Mouse (Mus musculus) right cerebral cortex, postnatal 10 days (tissue): ENCODE results near the gene Cct8.
A peak's percentile ranks its signal among the peaks of the same experiment; 100 is the strongest.

Source experiments
- DNase-seq, 2 experiments: peaks; one replicate each; pipeline ENCODE4 v3.0.0; 2021; ENCODE audit warnings: low spot score in 2 of 2

Cct8 gene

GRCm38 (mm10) chr16:87445528-87445927, 50.1 kb downstream of the Cct8 start:
- no peak for DNase-seq

GRCm38 (mm10) chr16:87445110-87445509, 50.6 kb downstream of the Cct8 start:
- no peak for DNase-seq

GRCm38 (mm10) chr16:87444071-87444470, 51.6 kb downstream of the Cct8 start:
- no peak for DNase-seq

- no peak for DNase-seq
Measured at GRCm38 (mm10) chr16:87443245-87443644, 52.4 kb downstream of the Cct8 start.

GRCm38 (mm10) chr16:87442291-87442690, 53.4 kb downstream of the Cct8 start:
- no peak for DNase-seq

GRCm38 (mm10) chr16:87441089-87441488, 54.6 kb downstream of the Cct8 start:
- DNase-seq, result no peak

- peak; percentile 96 for DNase-seq
Measured at GRCm38 (mm10) chr16:87440184-87440686, 55.4 kb downstream of the Cct8 start, which contains the start of gene Rwdd2b. Rwdd2b (minus strand) TSS chr16:87440573.

GRCm38 (mm10) chr16:87438697-87439096, 57.0 kb downstream of the Cct8 start:
- no peak for DNase-seq

GRCm38 (mm10) chr16:87437096-87437495, 58.6 kb downstream of the Cct8 start:
- DNase-seq, result no peak

GRCm38 (mm10) chr16:87435411-87436205, 60.1 kb downstream of the Cct8 start:
- DNase-seq, result no peak

- no peak for DNase-seq
Measured at GRCm38 (mm10) chr16:87434946-87435345, 60.7 kb downstream of the Cct8 start.

- DNase-seq, result no peak
Measured at GRCm38 (mm10) chr16:87434266-87434665, 61.4 kb downstream of the Cct8 start.
